Mouse (Mus musculus) c-Kit-negative CD71-positive TER-119-positive erythroid progenitor cells, embryonic 14.5 days (primary cell): ENCODE results near the gene Ndufv2.

ENCODE experiments used
- DNase-seq: peaks from one replicate; pipeline ENCODE4 v3.0.0-alpha.2; 2013; ENCODE audit warnings: low read depth, low spot score

Gene Ndufv2

DNA sequence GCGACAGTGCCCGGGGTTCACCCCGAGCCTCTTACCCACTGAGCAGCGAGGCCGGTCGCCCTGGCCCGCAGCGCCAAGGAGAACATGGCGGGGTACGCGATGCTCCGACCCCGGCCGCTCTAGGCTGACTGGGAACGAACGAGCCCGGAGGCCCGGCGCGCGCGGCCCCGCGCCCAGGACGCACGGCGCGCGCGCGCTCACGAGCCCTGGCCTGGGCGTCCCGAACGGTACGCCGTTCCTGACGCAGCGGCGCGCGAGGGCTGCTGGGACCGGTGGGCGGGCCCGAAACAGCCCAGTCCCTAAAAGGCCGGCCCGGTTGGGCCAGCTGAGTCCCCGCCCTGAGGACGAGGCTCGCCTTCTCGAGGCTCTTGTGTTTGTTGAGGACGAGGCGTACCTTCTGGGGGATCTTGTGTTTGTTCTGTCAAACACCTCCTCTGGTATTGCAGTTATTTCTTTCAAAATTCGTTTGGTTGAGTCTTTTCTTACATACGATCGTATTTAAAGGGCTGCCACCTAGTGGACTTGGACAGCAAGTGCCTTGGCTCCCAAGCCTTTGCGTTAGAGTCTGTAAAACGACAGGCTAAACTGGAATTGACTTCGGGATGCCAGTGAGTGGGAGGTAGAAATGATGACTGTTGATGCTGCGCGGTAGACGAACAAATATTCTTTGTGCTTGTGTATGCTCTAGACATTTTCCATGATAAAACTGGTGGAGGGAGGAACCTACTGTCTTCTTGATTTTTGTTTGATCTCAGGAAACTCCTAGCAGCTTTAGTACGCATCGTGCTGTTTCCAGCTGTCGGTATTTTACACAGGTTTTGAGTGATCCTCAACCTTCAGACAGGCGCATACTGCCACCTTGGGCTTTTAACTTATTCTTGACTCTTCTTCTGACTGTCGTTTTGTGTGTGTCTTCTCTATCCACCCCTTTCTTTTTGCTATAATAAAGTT, at the start of gene Ndufv2:
Ndufv2 (minus strand) TSS at position 180 of the 951 bp plus-strand sequence.
- DNase-seq: peak; percentile 97

DNA sequence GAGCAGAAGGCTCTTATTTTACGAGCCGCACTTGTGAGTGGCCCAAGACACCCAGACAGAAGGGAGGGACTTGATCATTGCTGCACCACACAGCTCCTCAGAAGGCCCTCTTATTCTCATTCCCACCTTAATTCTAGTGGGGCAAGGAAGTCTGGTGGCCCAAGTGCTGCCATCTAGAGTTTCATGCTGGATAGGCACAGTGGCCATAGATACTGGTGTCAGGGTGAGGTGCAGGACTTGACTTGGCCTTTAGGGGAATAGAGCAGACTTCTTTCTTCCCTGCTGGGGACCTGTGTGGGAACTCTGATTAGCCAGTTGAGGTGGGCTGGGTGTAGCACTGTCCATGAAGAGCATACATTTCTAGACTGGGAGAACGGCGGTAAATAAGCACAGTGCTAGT, 29.9 kb upstream of the Ndufv2 start:
- DNase-seq: no peak

DNA sequence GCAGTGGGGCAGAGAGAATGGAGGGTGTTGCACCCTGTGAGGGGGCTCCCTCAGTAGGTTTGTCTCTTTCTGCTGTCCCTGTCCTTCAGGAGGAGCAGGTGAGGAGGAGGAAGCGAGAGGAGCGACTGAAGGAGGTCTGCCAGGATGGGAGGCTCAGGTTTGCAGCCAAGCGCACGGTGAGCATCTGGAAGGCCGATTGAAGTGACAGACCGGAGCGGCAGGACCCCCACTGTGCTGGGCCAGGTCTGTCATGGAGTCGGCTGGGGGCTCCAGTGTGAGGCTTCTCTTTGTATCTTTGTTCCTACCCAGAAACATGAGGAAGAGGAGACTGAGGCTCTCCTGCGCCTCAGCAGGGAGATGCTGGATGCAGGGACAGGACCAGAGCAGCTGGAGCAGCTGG, 29.0 kb upstream of the Ndufv2 start:
- no peak for DNase-seq

DNA sequence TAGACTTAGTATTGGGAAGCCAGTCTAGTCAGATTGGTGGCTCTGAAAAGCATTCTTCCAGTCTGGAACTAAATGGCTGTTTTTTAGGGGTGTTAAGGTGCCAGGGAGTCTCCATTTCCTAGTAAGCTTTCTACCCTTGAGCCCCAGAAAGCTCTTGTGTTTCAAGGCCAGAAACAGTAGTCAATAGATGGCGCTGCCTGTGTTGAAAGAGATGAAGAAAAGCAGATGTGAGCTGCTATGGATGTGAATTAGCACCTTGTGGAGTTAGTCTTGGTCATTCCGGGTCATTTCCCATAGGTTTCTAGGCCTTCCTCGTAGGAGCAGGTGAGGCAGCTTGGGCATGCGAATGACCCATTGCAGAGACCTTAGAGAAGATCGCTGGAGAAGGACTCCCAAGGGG, 23.9 kb upstream of the Ndufv2 start:
- DNase-seq: no peak

DNA sequence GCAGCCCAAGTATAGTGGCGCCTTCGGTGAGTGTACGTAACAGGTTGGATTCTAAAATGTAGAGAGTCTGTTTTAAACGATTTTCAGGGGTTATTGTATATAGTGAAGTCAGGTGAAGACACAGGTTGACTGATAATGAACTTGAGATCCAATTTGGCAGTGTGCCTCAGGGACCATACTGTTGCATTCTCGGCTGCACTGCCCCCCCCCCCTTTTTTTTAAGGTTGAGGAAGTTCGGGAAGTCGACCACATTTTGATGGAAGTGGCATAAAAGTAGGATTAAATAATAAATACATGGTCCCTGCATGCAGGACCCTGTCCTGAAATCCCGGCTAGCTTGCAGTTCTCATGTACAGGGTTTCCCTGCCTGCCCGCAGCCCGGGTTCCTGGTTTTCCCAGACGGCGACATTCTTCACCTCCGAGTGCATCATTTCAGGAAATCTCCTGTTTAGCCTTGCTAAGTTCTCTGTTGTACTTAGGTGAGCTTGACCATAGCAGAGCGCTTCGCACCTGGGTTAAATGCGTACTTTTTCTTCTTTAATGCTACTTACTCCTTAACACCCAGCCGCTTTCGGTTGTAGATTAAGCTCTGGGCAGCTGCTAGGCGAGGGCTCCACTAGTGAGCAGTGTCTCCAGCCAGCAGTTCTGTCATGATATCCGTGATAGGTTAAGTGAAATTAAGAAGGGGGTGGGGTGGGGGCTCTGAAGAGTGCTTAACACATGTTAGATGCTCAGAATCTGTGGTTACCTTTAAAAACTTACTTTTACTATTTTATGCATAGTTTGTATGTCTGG, 22.7 kb upstream of the Ndufv2 start:
- no peak for DNase-seq

DNA sequence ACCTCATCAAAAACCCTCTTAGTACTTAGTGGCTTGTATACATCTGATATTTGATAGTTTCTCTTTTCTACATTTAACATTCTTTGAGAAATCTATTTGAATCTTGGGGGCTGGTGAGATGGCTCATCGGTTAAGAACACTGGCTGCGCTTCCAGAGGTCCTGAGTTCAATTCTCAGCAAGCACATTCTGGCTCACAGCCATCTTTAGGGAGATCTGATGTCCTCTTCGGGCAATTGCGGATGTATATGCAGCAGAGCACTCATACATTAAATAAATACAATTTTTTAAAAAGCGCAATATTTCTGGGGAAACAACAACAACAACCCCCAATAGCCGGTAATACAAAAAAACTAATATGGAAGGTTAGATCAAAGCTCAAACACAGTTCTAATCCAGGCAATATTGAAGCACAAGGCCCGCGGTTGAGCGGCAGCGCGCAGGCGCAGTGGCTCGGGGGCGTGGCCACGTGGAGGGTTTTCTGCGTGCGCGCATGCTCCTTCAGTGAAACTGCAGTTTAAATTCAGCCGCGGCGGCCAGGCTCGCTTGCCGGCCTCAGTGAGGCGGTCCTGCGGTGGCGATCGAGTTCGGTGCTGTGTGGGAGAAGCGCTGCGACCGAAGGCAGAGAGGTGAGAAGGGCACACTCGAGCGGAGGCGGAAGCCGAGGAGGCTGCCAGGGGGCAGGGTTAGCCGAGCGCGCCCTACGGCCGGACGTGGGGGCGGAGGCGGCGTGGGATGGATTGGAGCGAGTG, 21.9 kb upstream of the Ndufv2 start, which contains the start of gene Ddx11:
Ddx11 (plus strand) TSS at position 455 of the 750 bp plus-strand sequence.
- DNase-seq: peak; percentile 83

DNA sequence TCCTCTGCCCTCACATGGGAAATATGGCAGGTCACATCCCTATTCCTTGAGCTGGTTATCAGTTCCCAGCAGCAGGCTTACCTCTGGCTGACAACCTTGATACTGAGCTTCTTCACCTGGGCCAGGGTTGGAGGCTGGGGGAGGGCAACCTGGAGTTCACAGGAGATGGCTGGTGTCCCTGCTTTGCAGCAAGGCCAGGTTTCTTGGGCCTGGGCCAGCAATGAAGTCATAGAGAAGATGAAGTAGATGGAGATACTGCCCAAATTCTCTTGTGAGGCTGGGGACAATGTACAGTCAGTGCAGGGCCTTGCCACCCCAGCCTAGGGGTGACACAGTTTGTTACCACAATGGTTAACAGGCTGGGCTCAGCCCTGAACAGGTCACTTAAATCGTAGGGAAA, 19.3 kb upstream of the Ndufv2 start:
- no peak for DNase-seq

DNA sequence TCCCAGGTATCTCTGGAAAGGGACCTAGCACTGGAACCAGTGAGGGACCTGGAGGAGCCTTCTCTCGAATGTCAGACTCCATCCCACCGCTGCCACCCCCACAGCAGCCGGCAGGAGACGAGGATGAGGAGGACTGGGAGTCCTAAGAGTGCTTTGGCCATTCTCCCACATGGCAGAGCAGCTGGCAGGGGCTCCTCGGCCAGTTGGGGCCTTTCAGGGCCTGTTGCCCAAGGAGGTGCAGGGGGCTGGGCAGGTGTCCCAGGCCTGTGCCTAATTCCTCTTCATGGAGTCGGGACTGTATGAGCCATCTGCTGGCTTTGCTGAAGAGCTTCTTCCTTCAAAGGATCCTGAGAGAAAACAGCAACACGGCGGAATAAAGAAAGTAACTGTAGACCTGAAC, 17.6 kb upstream of the Ndufv2 start:
- DNase-seq: no peak

DNA sequence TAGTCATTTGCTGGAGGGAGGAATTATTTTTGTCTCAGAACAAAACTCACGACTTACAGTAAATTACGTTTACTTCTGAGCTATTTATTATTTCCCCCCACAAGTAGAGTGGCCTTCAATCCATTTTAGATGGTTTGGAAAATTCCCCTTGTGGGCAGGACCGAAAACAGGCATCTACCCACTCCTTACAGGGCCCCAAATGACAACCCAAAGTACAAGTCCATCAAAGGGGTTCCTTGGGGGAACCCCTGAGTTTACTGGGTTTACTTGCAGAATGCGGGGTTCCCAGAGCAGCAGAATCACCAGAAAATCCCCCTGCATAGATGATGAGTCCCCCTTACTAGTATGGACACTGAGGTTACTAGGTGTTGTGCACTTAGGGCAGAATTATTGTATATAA, 10.8 kb upstream of the Ndufv2 start:
- no peak for DNase-seq

DNA sequence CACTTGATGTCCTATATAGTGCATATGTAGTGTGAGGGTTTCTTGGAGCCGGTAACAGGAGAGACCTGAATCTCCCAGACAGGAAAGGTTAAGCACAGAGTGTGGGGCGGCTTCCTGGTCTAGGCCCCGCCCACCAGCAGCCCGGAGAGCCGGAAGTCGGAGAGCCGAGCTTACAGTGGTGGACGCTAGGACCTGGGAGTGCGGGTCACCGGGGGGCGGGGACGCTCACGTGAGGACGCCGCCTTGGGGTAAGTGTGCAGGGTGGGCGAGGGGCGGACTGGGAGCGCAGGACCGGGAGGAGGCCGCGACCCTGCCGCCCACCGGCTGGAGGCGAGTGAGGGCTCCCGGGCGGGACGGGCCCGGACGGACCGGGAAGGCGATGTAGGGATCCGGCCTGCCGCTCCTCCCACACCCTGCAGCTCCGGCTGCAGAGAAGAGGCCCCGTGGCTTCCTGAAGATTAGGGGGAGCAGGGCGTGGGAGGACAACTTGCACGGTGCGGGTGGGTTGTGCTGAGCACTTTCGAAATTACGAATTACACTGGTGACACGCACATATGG, 10.1 kb upstream of the Ndufv2 start, which contains the start of gene Washc1:
Washc1 (plus strand) TSS at position 144 of the 558 bp plus-strand sequence.
- DNase-seq: peak; percentile 80

DNA sequence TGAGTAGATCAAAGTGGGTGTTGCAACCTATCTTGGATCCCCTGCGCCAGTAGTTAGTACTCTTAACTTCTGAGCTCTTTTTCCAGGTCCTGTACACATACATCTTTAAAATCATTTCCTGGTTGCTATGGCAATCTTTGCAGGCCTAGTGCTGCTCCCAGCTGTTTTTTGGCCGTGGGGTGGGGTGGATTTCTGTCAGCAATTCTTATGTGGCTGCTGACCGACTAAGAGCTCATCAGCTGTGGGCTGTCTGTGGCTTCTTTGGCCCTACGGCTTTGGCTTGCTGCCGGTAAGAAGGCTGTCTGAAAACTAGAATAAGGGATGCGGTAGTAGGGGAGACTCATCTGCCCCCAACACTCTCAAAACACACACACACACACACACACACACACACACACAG, 9.4 kb upstream of the Ndufv2 start:
- DNase-seq: no peak

DNA sequence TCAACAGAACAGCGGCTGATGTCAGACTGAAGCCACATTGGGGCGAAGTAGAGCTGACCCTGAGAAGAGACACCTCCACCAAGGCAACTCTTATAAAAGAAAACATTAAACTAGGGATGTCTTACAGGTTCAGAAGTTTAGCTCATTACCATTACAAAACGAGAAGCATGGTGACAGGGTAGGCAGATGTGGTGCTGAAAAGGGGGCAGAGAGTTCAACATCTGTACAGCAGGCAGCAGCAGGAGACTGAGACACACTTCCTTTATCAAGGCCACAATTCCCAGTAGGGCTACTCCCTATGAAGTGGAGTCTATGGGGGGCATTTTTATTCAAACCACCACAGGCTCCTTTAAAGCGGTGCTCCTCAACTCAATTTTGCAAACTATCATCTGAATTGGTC, 6.8 kb upstream of the Ndufv2 start:
- no peak for DNase-seq

DNA sequence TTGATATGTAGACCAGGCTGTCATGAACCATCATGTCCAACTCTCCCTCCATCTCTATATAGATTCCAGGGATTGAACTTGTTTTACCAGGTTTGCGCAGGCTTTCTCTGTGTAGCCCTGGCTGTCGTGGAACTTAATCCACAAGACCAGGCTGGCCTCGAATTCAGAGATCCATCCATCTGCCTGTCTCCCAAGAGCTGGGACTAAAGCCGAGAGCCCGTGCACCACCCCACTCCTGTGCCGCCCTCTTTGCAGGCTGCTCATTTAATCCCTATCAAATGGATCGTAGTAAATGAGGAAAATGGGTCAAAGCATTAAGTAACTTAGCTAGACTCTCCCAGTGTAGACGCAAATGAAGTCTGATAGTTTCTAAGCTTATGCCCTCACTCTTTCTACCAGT, 6.1 kb upstream of the Ndufv2 start:
- DNase-seq: no peak

DNA sequence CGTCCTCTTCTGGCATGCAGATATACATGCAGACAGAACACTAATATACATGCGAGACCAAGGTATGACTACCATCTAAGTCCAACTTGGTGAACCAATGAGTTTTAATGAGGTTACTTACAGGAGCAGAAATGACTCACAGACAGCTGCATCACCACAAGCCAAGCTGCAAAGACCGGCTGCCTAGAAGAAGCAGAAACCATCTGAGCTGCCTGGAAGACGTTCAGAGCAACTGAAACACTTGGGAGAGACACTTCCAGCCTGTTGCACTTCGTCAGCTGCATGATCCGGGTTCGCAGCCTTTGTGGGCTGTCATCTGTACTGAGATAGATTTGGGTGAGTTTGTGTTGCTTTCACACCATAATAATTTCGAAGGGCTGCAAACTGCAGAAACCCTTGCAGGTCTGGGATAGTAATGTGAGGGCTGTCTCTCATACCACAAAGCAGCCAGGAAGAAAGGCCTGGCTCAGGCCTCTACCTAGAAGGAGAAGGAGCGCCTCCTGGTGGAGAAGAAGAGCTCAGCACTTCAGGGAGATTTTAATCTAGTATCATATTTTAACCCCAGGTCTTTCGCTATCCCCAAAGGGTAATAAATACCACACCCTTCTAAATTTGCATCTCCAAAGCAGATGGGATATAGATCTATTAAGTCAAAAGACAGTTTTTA, 5.4 kb upstream of the Ndufv2 start:
- DNase-seq: no peak

DNA sequence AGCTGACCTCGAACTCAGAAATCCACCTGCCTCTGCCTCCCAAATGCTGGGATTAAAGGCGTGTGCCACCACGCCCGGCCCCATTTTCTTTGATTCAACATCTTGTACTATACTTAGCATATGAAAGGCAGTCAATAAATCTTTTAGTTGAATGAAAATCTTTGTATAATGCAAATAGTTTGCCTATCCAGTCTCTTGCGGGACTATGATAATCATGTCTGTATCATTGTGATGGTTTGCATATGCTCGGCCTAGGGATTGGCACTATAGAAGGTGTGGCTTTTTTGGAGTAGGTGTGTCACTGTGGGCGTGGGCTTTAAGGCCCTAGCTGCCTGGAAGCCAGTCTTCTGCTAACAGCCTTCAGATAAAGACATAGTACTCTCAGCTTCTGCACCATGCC, 2.7 kb upstream of the Ndufv2 start:
- no peak for DNase-seq

DNA sequence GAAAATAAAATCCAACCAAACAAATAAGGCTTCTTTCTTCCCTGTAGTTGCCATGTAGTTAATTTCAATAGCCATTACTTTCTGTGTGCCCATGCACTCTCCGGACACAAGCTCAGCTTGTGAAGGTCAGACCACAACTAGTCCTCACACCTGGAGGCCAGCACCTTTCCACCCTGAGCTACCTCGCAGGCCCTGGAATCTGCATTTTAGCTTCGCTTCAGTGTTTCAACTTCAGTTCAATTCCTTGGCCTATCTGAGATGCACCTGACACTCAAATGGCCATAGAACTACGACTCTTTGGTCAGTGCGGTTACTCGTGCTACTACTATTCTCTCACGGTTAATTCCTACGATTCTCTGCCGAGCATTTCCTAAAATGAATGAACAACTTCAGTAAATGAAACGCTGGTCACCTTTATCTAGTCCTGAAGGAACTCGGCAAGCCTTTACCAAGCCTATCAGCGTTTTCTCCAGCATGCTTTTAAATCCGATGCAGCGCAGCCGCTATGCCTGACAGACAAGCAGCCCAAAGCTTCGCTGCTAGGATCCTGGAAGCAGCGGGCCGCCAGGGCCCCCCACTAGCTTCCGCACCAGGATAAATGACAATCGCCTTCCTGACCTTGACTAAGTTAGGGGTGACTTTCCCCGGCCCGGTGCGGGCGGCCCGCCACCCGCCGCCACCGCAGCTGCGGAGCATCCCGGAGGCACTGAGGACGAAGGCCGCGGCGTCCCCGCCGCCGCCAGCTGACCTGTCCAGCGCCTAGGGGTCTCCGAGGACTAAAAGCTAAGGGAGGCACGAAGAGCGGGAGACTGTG, 586 bp downstream of the Ndufv2 start:
- DNase-seq: peak; percentile 36

DNA sequence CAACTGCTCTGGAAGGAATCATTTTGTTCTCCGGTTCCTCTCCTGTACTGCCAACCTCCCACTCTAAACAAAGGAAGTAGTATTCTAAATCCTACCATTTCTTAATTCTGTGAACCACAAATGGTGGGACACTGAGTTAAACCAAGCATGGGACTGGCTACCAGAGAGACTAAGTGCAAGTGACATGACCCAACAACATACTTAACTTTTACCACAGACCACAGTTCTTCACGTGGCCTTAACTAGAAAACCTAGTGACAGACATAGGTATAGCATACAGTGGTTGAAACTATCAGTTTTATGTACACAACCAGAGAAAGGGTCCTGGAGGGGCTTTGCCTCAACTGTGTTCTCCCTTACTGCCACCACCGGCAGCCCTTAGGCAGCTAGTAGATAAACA, 8.7 kb downstream of the Ndufv2 start:
- DNase-seq: no peak

DNA sequence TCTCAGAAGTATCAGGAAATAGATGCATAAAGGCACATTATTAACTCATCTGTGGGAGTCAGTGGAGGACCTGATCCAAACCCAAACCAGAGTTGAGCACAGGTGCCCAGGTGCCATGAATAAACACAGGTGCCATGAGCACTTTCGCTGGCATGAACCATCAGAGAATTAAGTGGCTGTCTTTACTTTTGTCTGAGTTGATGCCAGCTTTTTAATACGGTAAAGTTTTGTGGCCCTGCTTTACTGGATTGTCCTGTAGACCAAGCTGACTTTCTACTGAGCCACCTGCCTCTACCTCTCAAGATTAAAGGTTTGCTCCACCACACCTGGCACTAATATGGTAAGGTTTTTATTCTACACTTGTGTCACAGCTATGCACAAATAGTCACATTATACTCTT, 9.3 kb downstream of the Ndufv2 start:
- DNase-seq: no peak

DNA sequence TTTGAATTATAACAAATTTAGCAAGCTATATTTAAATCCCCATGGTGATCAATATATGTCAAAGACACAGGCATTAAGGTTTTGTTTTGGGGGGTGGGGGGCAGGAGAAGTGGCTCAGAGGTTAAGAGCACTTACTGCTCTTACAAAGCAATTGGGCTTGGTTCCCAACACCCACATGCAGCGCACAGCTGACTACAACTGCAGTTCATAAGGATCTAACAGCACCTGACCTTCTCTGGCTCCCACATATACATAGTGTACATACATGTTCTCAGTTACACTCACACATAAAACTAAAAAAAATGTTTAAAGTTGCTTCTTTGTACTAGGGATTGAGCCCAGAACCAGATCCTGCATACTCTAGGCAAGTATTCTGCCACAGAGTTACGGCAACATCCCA, 10.0 kb downstream of the Ndufv2 start:
- no peak for DNase-seq

DNA sequence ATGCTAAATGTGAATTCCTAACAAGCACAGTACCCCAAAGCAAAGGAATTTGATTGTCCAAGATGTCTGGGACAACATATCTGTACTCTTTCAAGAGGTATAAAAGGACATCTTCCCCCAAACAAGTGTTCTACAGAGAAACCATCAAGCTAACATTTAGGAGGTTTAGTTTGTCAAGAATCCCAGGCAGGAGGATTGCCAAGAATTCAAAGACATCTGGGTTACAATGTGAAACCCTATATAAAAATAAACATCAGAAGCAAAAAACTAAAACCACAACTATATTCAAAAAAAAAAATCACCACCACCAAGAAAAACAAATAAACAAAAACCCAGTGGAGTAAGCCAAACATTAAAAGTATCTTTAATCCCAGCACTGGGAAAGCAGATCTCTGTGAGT, 11.1 kb downstream of the Ndufv2 start:
- DNase-seq: no peak
